Mouse (Mus musculus) MEL (cell line): ENCODE data around the gene Rdh13. TPM values are rescaled to one million over a fixed set of nuclear protein-coding genes. Genes with fewer than 3 reads are reported as not detected.

Source experiments
- DNase-seq: peaks from one replicate; pipeline ENCODE4 v3.0.0; 2011; ENCODE audit warnings: low read depth, low spot score
- H3K27ac ChIP-seq: 2 replicates; pipeline ENCODE4 v1.5.1; 2012; ENCODE audit warnings: low read depth, mild to moderate bottlenecking, control low read depth, low read length, moderate library complexity; ENCODE audit not compliant: control insufficient read depth
- H3K27me3 ChIP-seq, 2 experiments: fragments of 150-350 bp in 1 of 2; sonication (generic) in 1 of 2; 2 replicates each; pipeline ENCODE4 v1.6.1; 2012; ENCODE audit warnings: low read length in 2 of 2, mild to moderate bottlenecking in 2 of 2, improper control_type of control experiment in 1 of 2, moderate library complexity in 1 of 2; ENCODE audit not compliant: insufficient read depth in 2 of 2, control insufficient read depth in 1 of 2
- H3K36me3 ChIP-seq, 2 experiments: 2 replicates each; pipeline ENCODE4 v1.6.1; 2012 to 2014; ENCODE audit warnings: low read length in 2 of 2, improper control_type of control experiment in 1 of 2, inconsistent platforms in 1 of 2, mild to moderate bottlenecking in 1 of 2; ENCODE audit not compliant: insufficient read depth in 2 of 2, control insufficient read depth in 1 of 2
- H3K4me1 ChIP-seq, 2 experiments: fragments of 150-350 bp in 1 of 2; sonication (generic) in 1 of 2; 2 replicates each; pipeline ENCODE4 v1.6.1; 2012; ENCODE audit warnings: low read length in 2 of 2, improper control_type of control experiment in 1 of 2, mild to moderate bottlenecking in 1 of 2; ENCODE audit not compliant: insufficient read depth in 2 of 2, control insufficient read depth in 1 of 2
- H3K4me3 ChIP-seq, 2 experiments: fragments of 150-350 bp in 1 of 2; sonication (generic) in 1 of 2; 2 replicates each; pipeline ENCODE4 v1.5.1; 2012; ENCODE audit warnings: low read depth in 2 of 2, low read length in 2 of 2, mild to moderate bottlenecking in 2 of 2, moderate library complexity in 2 of 2, control low read depth in 1 of 2, improper control_type of control experiment in 1 of 2; ENCODE audit not compliant: control insufficient read depth in 1 of 2, insufficient read depth in 1 of 2
- H3K79me2 ChIP-seq: 2 replicates; pipeline ENCODE4 v1.6.1; 2012; ENCODE audit warnings: mild to moderate bottlenecking, low read length, moderate library complexity; ENCODE audit not compliant: control insufficient read depth, poor library complexity, insufficient read depth
- H3K9ac ChIP-seq: 2 replicates; pipeline ENCODE4 v1.6.1; 2012; ENCODE audit warnings: low read depth, mild to moderate bottlenecking, control low read depth, low read length, moderate library complexity; ENCODE audit not compliant: control insufficient read depth, poor library complexity, severe bottlenecking
- H3K9me3 ChIP-seq: fragments of 150-350 bp; sonication (generic); replicated peaks from 2 replicates; pipeline ENCODE4 v1.6.1; 2012; ENCODE audit warnings: mild to moderate bottlenecking, low read length, improper control_type of control experiment, moderate library complexity; ENCODE audit not compliant: insufficient read depth
- CHD2 ChIP-seq: IDR thresholded peaks from 2 replicates; pipeline ENCODE4 v1.6.1; 2011; ENCODE audit warnings: low read length, improper control_type of control experiment
- CTCF ChIP-seq, 3 experiments: IDR thresholded peaks in 2 of 3; conservative IDR thresholded peaks in 1 of 3; 2 replicates each; pipeline ENCODE4 v1.5.1; 2011 to 2012; ENCODE audit warnings: low read length in 3 of 3, low read depth in 2 of 3, mild to moderate bottlenecking in 2 of 3, improper control_type of control experiment in 1 of 3, inconsistent platforms in 1 of 3, mixed read lengths in 1 of 3, moderate library complexity in 1 of 3; ENCODE audit not compliant: control insufficient read depth in 1 of 3, insufficient read depth in 1 of 3, poor library complexity in 1 of 3, severe bottlenecking in 1 of 3
- E2F4 ChIP-seq: IDR thresholded peaks from 2 replicates; pipeline ENCODE4 v1.6.1; 2011; ENCODE audit warnings: low read depth, low read length, improper control_type of control experiment, borderline replicate concordance
- ETS1 ChIP-seq: IDR thresholded peaks from 2 replicates; pipeline ENCODE4 v1.6.1; 2012; ENCODE audit warnings: low read depth, mild to moderate bottlenecking, inconsistent platforms, low read length, improper control_type of control experiment, moderate library complexity
- GATA1 ChIP-seq: IDR thresholded peaks from 2 replicates; pipeline ENCODE4 v1.6.1; 2011; ENCODE audit warnings: low read depth, low read length, improper control_type of control experiment
- JUND ChIP-seq: IDR thresholded peaks from 2 replicates; pipeline ENCODE4 v1.6.1; 2011; ENCODE audit warnings: low read depth, mild to moderate bottlenecking, improper control_type of control experiment, low read length
- KAT2A ChIP-seq: conservative IDR thresholded peaks from 2 replicates; pipeline ENCODE4 v1.6.1; 2012; ENCODE audit warnings: low read depth, low read length, improper control_type of control experiment, inconsistent platforms
- MAFK ChIP-seq: IDR thresholded peaks from 2 replicates; pipeline ENCODE4 v1.6.1; 2011; ENCODE audit warnings: low read depth, mild to moderate bottlenecking, low read length, improper control_type of control experiment, borderline replicate concordance
- MAX ChIP-seq: IDR thresholded peaks from 2 replicates; pipeline ENCODE4 v1.6.1; 2011; ENCODE audit warnings: low read length, improper control_type of control experiment
- MAZ ChIP-seq: IDR thresholded peaks from 2 replicates; pipeline ENCODE4 v1.6.1; 2012; ENCODE audit warnings: low read depth, mild to moderate bottlenecking, inconsistent platforms, low read length, improper control_type of control experiment
- MEF2A ChIP-seq: IDR thresholded peaks from 2 replicates; pipeline ENCODE4 v1.6.1; 2014; ENCODE audit warnings: low read depth, mild to moderate bottlenecking, inconsistent platforms, low read length, improper control_type of control experiment; ENCODE audit not compliant: poor library complexity, insufficient replicate concordance, severe bottlenecking; ENCODE audit errors: extremely low read depth
- MXI1 ChIP-seq: IDR thresholded peaks from 2 replicates; pipeline ENCODE4 v1.6.1; 2011; ENCODE audit warnings: mild to moderate bottlenecking, low read depth, low read length, improper control_type of control experiment
- MYB ChIP-seq: IDR thresholded peaks from 2 replicates; pipeline ENCODE4 v1.6.1; 2011; ENCODE audit warnings: mild to moderate bottlenecking, low read depth, low read length, improper control_type of control experiment
- MYC ChIP-seq: IDR thresholded peaks from 2 replicates; pipeline ENCODE4 v1.6.1; 2011; ENCODE audit warnings: low read depth, mild to moderate bottlenecking, low read length, improper control_type of control experiment, moderate library complexity
- NELFE ChIP-seq: IDR thresholded peaks from 2 replicates; pipeline ENCODE4 v1.6.1; 2011; ENCODE audit warnings: low read depth, low read length, improper control_type of control experiment
- NRF1 ChIP-seq: IDR thresholded peaks from 2 replicates; pipeline ENCODE4 v1.6.1; 2014; ENCODE audit warnings: low read depth, mild to moderate bottlenecking, inconsistent platforms, low read length, improper control_type of control experiment, moderate library complexity; ENCODE audit not compliant: poor library complexity, insufficient read depth, severe bottlenecking
- POLR2AphosphoS5 ChIP-seq: IDR thresholded peaks from 2 replicates; pipeline ENCODE4 v1.6.1; 2012; ENCODE audit warnings: low read depth, borderline replicate concordance, mild to moderate bottlenecking, inconsistent platforms, low read length, moderate library complexity, mixed read lengths
- SMC3 ChIP-seq: IDR thresholded peaks from 2 replicates; pipeline ENCODE4 v1.6.1; 2011; ENCODE audit warnings: low read depth, low read length, improper control_type of control experiment
- TAL1 ChIP-seq: IDR thresholded peaks from 2 replicates; pipeline ENCODE4 v1.6.1; 2012; ENCODE audit warnings: mild to moderate bottlenecking, inconsistent platforms, low read length, moderate library complexity, mixed read lengths
- TBP ChIP-seq: IDR thresholded peaks from 2 replicates; pipeline ENCODE4 v1.8.0; 2011; ENCODE audit warnings: low read depth, low read length, improper control_type of control experiment
- TCF12 ChIP-seq: IDR thresholded peaks from 2 replicates; pipeline ENCODE4 v1.6.1; 2014; ENCODE audit warnings: low read depth, mild to moderate bottlenecking, inconsistent platforms, low read length, improper control_type of control experiment, moderate library complexity
- UBTF ChIP-seq: IDR thresholded peaks from 2 replicates; pipeline ENCODE4 v1.6.1; 2012; ENCODE audit warnings: low read depth, mild to moderate bottlenecking, inconsistent platforms, low read length, improper control_type of control experiment, moderate library complexity, borderline replicate concordance; ENCODE audit not compliant: insufficient read depth
- USF1 ChIP-seq: IDR thresholded peaks from 2 replicates; pipeline ENCODE4 v1.6.1; 2014; ENCODE audit warnings: low read depth, mild to moderate bottlenecking, inconsistent platforms, low read length, improper control_type of control experiment, moderate library complexity
- USF2 ChIP-seq, 2 experiments: IDR thresholded peaks; 2 replicates each; pipeline ENCODE4 v1.6.1; 2011 to 2012; ENCODE audit warnings: improper control_type of control experiment in 2 of 2, low read length in 2 of 2, borderline replicate concordance in 1 of 2, inconsistent platforms in 1 of 2, low read depth in 1 of 2, mild to moderate bottlenecking in 1 of 2; ENCODE audit not compliant: insufficient read depth in 1 of 2
- ZC3H11A ChIP-seq: IDR thresholded peaks from 2 replicates; pipeline ENCODE4 v1.6.1; 2012; ENCODE audit warnings: low read depth, mild to moderate bottlenecking, inconsistent platforms, low read length, improper control_type of control experiment
- ZKSCAN1 ChIP-seq: IDR thresholded peaks from 2 replicates; pipeline ENCODE4 v1.6.1; 2012; ENCODE audit warnings: low read depth, mild to moderate bottlenecking, inconsistent platforms, low read length, improper control_type of control experiment, moderate library complexity
- ZMIZ1 ChIP-seq: IDR thresholded peaks from 2 replicates; pipeline ENCODE4 v1.6.1; 2012; ENCODE audit warnings: low read depth, mild to moderate bottlenecking, inconsistent platforms, low read length, improper control_type of control experiment, moderate library complexity
- polyA plus RNA-seq, 2 experiments: library from polyadenylated mRNA; stranded (reverse) in 1 of 2; unstranded in 1 of 2; fragments of >175 nt in 1 of 2; fragments of >200 nt in 1 of 2; gene quantifications; 2 replicates each; pipeline versions ENCODE4 v1.2.1 to v1.2.4; 2012; ENCODE audit warnings: low replicate concordance in 2 of 2, low read depth in 1 of 2; ENCODE audit not compliant: insufficient read length in 2 of 2, insufficient read depth in 1 of 2, missing spikeins in 1 of 2
- total RNA-seq: library from RNA; depleted of rRNA; stranded (reverse); fragments of 300-350 nt; gene quantifications from 2 replicates; pipeline ENCODE4 v1.2.3, GENCODE M21; 2012

The Rdh13 gene
- total and polyA plus RNA-seq, 3 experiments: 24.0 to 46.4 TPM; not detected in 1

GRCm38 (mm10) chr7:4467801-4468200 lies 22.4 kb upstream of the Rdh13 start:
- no peaks in the 10 kb centered on the region for H3K36me3 ChIP-seq
- H3K27me3 ChIP-seq: no peaks in the 10 kb centered on the region
- no peak overlapping the region for H3K4me3 ChIP-seq
- H3K9ac ChIP-seq: no peak overlapping the region
- H3K27ac ChIP-seq: no peak overlapping the region
- no peak for DNase-seq
- H3K9me3 ChIP-seq: no peaks in the 10 kb centered on the region
- no peak for TF ChIP-seq NRF1
- TF ChIP-seq E2F4: no peak
- no peak for TF ChIP-seq ZMIZ1
- no peak for TF ChIP-seq JUND
- TF ChIP-seq MYC: no peak
- no peak for TF ChIP-seq USF2 (IDR thresholded peaks at IDR 0.05; ENCODE audit: borderline replicate concordance in 1 of 2, insufficient read depth in 1 of 2, low read depth in 1 of 2, low read length in 2 of 2)
- no peak for TF ChIP-seq SMC3
- no peak for TF ChIP-seq NELFE
- TF ChIP-seq USF1: no peak
- no peak for TF ChIP-seq MXI1
- TF ChIP-seq MEF2A: no peak
- TF ChIP-seq ZC3H11A: no peak
- TF ChIP-seq MAFK: no peak
- TF ChIP-seq UBTF: no peak
- no peak for TF ChIP-seq GATA1
- TF ChIP-seq POLR2AphosphoS5: no peak
- no peak for TF ChIP-seq MAX
- H3K4me1 ChIP-seq: peaks cover 0 to 5% of the 10 kb centered on the region in 2 experiments; a peak in 2 of 4 replicates
- no peaks in the 10 kb centered on the region for H3K79me2 ChIP-seq

- no peak for TF ChIP-seq CHD2
- no peak for TF ChIP-seq ETS1
- no peak for TF ChIP-seq ZKSCAN1
- no peak for TF ChIP-seq MXI1
- TF ChIP-seq ZC3H11A: no peak
- TF ChIP-seq USF2 (IDR thresholded peaks at IDR 0.05; ENCODE audit: borderline replicate concordance in 1 of 2, insufficient read depth in 1 of 2, low read depth in 1 of 2, low read length in 2 of 2): no peak
- TF ChIP-seq ZMIZ1: no peak
- no peak for TF ChIP-seq KAT2A
- no peak for TF ChIP-seq TBP
- no peak for TF ChIP-seq MYB
- TF ChIP-seq TAL1: no peak
- no peak for TF ChIP-seq POLR2AphosphoS5
- TF ChIP-seq GATA1: no peak
- no peak for TF ChIP-seq TCF12
- TF ChIP-seq CTCF (IDR thresholded peaks at IDR 0.05 in 2 of 3, conservative IDR thresholded peaks at IDR 0.05 in 1 of 3; ENCODE audit: control insufficient read depth in 1 of 3, insufficient read depth in 1 of 3, low read depth in 2 of 3, low read length in 3 of 3, poor library complexity in 1 of 3, severe bottlenecking in 1 of 3): no peak
- no peak for TF ChIP-seq MEF2A
- no peak for TF ChIP-seq JUND
- TF ChIP-seq MAZ: no peak
- Histone ChIP-seq H3K79me2 (no peaks in the 10 kb centered on the region), H3K9me3 (no peaks in the 10 kb centered on the region), H3K4me1 (peaks cover 0 to 5% of the 10 kb centered on the region in 2 experiments; a peak in 2 of 4 replicates), H3K9ac (no peak overlapping the region), H3K36me3 (no peaks in the 10 kb centered on the region), H3K27me3 (no peaks in the 10 kb centered on the region), H3K4me3 (no peak overlapping the region), H3K27ac (no peak overlapping the region)
- DNase-seq: no peak
These were observed 18.9 kb upstream of the Rdh13 start for GRCm38 (mm10) chr7:4464194-4464824.
